Mouse (Mus musculus) CD4-positive, CD25-positive, alpha-beta regulatory T cell, adult 4 months (primary cell): ENCODE measurements around the gene Fh1. TPM values are rescaled to one million over a fixed set of nuclear protein-coding genes. Genes with fewer than 3 reads are reported as not detected.

Experiments
- polyA plus RNA-seq, 2 experiments: library from polyadenylated mRNA; unstranded; fragments of 100-300 nt; shearing (Covaris generic); gene quantifications; one replicate each; pipeline ENCODE4 v1.2.1; 2017

Gene Fh1
- polyA plus RNA-seq, 2 experiments from 2014 or later, result 55.8 to 66.7 TPM

Other genes starting within 250 kb of the Fh1 start
- gene Rgs7, start 133.1 kb downstream of the Fh1 start, polyA plus RNA-seq, result not detected
- gene Kmo, start 5.3 kb downstream of the Fh1 start, polyA plus RNA-seq, result 1 to 10 TPM in 1 of 2 experiments, under 1 TPM in 1; 0.86 to 1.2 TPM
- gene Opn3, start 67.1 kb upstream of the Fh1 start, polyA plus RNA-seq, result not detected
- under 1 TPM; 0.22 to 0.44 TPM for gene Chml, start 67.3 kb upstream of the Fh1 start, polyA plus RNA-seq
- not detected for gene Wdr64, start 73.0 kb upstream of the Fh1 start, polyA plus RNA-seq